Mouse (Mus musculus) ES-Bruce4 (cell line): ENCODE measurements around the gene Cdca4.

ENCODE experiments used
- CTCF ChIP-seq: IDR thresholded peaks from one replicate; pipeline ENCODE4 v1.8.1; 2011; ENCODE audit warnings: low read depth, low read length
- EP300 ChIP-seq: IDR thresholded peaks from 2 replicates; pipeline ENCODE4 v1.6.1; 2011; ENCODE audit warnings: low read depth, low read length; ENCODE audit not compliant: insufficient read depth
- POLR2A ChIP-seq: IDR thresholded peaks from one replicate; pipeline ENCODE4 v1.8.1; 2011; ENCODE audit warnings: low read length; ENCODE audit not compliant: insufficient read depth

GRCm38 (mm10) chr12:112872991-112873390 is 43.8 kb upstream of the Cdca4 start:
- TF ChIP-seq POLR2A: no peak
- TF ChIP-seq CTCF: no peak
- TF ChIP-seq EP300: no peak
